Mouse (Mus musculus) spleen, adult 2 months (tissue): ENCODE measurements at regions not wholly inside any gene's neighbourhood (a gene's known extent, or its start where the extent isn't known, plus 50 kb on each side); places are given as distances from the start of the nearest gene placed in this dataset.

Experiments used
- CTCF ChIP-seq: fragments of 200-500 bp; IDR thresholded peaks from 2 replicates; pipeline ENCODE4 v1.5.1; 2011; ENCODE audit warnings: mild to moderate bottlenecking, inconsistent platforms; ENCODE audit not compliant: insufficient read depth, insufficient read length, insufficient replicate concordance; ENCODE audit errors: extremely low read depth
- POLR2A ChIP-seq: fragments of 200-500 bp; IDR thresholded peaks from 2 replicates; pipeline ENCODE4 v1.6.1; 2011; ENCODE audit warnings: low read depth, low read length, inconsistent platforms

DNA sequence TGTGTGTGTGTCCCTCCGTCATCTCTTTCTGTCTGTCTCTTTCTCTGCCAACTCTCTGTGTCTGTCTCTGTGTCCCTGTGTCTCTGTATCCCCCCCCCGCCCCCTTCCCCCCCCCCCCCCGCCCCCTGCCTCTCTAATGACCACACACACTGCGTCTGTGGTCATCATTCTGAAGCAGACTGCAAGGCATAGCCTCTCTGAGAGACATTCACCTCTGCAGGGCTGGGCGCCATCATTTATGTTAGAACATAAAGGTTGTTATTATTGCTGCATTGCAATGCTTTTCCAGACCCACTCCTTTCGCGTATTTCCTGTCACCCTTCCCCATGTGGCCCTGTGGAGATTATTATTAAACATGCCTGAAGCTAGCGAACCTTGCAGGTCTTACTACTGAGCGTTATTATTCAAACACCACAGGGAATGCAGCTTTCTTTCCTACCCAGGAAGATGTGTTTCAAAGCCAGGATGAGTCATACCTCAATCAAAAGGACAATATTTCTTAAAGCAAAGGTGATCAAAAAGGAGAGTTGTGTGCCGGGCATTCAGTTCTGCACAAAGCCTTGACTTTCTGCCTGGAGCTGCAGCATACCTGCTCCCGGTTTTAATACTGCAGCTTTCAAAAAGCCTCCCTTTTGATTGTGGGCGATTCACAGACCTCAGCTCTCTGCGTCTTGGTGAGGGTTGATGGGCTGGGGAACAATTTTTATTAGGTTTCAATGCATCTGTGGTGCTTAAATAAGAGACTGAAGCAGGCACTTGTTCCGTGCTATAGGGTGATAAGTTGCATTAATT is 482.6 kb upstream of the Id4 start:
- no peak for TF ChIP-seq POLR2A
- TF ChIP-seq CTCF: no peak
